Mouse (Mus musculus): ENCODE measurements at regions not wholly inside any gene's neighbourhood (a gene's known extent, or its start where the extent isn't known, plus 50 kb on each side); places are given as distances from the start of the nearest gene placed in this dataset.

DNA sequence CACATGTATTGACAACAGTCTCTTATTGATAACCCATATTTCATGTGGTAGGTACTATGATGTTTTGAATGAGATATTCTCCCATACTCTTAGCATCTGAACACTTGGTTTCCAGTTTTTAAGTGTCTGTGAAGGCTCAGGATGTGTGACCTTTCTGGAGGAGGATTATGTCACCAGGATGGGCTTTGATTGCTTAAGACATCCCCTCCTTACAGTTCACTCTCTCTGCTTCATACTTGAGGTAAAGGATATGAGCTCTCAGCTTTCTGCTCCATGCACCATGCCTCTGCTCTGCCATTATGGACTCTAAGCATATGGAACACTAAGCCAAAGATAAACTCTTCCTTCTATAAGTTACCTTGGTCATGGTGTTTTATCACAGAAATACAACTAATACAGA lies 263.8 kb upstream of the Cpeb2 start:
- no peaks in the 10 kb centered on the region for H3K4me1 ChIP-seq (ENCODE audit: control insufficient read depth, insufficient read depth, low read length)

DNA sequence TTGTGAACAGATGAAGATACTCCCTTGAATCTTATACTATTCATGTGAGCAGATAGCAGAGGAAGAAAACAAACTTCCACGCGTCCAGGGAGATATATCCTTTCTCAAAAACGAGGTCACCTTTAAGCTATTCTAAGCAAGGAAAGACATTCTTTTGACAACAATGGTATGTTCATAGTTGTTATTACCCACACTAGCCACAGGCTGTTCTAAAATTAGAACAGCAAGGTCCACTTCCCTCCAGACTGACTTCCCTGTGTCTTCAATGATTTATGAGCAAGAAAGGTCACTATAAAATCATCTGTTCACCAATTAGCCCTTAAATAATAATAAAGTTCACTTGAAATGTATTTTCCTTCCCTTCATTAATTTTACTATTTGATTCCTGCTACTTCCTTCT lies 263.3 kb upstream of the Cpeb2 start:
- WGBS: 6% methylated on average over 3 of the region's 3 CpGs
- no peaks in the 10 kb centered on the region for H3K79me2 ChIP-seq (replicated peaks; ENCODE audit: control insufficient read depth, insufficient read depth, low read length)
- TF ChIP-seq EP300 (IDR thresholded peaks at IDR 0.05; ENCODE audit: insufficient read depth, low read depth, low read length) (no peak), CTCF (IDR thresholded peaks at IDR 0.05) (0 out of 2 replicates have a peak, but pooled peaks have one; percentile 22)
- no peak overlapping the region for H3K9ac ChIP-seq (ENCODE audit: low read depth, low read length)
- H3K27ac ChIP-seq: no peak overlapping the region
- intact Hi-C loops (cut with DNase I): loop anchor here (10.0 kb wide), 1 partner anchor 265 kb away; the partner anchor contains the start of gene Cpeb2
- H3K4me1 ChIP-seq (ENCODE audit: control insufficient read depth, insufficient read depth, low read length): no peaks in the 10 kb centered on the region
- H3K4me3 ChIP-seq: no peak overlapping the region
- no peak for DNase-seq
- H3K27me3 ChIP-seq (ENCODE audit: control insufficient read depth, insufficient read depth, low read length): no peaks in the 10 kb centered on the region
- H3K36me3 ChIP-seq (ENCODE audit: control insufficient read depth, insufficient read depth, low read length): no peaks in the 10 kb centered on the region; the same call in 1 of the 2 replicates

More for the DNA sequence above, 263.8 kb upstream of the Cpeb2 start:
- Histone ChIP-seq H3K27ac (no peak overlapping the region), H3K27me3 (ENCODE audit: control insufficient read depth, insufficient read depth, low read length) (no peaks in the 10 kb centered on the region), H3K36me3 (ENCODE audit: control insufficient read depth, insufficient read depth, low read length) (no peaks in the 10 kb centered on the region; the same call in 1 of the 2 replicates), H3K9ac (ENCODE audit: low read depth, low read length) (no peak overlapping the region), H3K4me3 (no peak overlapping the region), H3K79me2 (replicated peaks; ENCODE audit: control insufficient read depth, insufficient read depth, low read length) (no peaks in the 10 kb centered on the region)
- DNase-seq: no peak
- TF ChIP-seq EP300 (IDR thresholded peaks at IDR 0.05; ENCODE audit: insufficient read depth, low read depth, low read length) (no peak), POLR2A (IDR thresholded peaks at IDR 0.05; ENCODE audit: insufficient read depth, low read depth, low read length) (no peak), CTCF (IDR thresholded peaks at IDR 0.05) (no peak)
- intact Hi-C loops (cut with DNase I): no loop called here

DNA sequence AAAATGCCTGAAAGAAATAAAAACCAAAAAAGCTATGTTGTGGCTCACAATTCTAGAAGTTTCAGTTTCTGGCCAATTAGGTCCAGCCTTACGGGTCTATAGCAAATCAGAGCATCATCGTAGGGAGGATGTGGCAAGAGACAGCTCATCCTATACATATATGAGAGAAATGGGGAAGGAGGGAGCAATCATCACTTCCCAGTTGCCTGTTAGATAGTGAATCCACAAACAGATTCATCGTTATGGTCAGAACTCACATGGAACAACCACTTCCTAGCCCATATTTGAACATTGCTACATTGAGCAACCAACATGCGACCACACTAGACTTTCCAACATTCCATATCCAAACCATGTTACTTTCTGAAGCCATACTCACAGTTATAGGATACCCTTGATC lies 255.9 kb upstream of the Cpeb2 start:
- Histone ChIP-seq H3K4me3 (no peak overlapping the region), H3K79me2 (replicated peaks; ENCODE audit: control insufficient read depth, insufficient read depth, low read length) (no peaks in the 10 kb centered on the region), H3K4me1 (ENCODE audit: control insufficient read depth, insufficient read depth, low read length) (no peaks in the 10 kb centered on the region), H3K27me3 (ENCODE audit: control insufficient read depth, insufficient read depth, low read length) (no peaks in the 10 kb centered on the region), H3K9ac (ENCODE audit: low read depth, low read length) (no peak overlapping the region), H3K36me3 (ENCODE audit: control insufficient read depth, insufficient read depth, low read length) (no peaks in the 10 kb centered on the region), H3K27ac (no peak overlapping the region)
- TF ChIP-seq POLR2A (IDR thresholded peaks at IDR 0.05; ENCODE audit: insufficient read depth, low read depth, low read length) (no peak), CTCF (IDR thresholded peaks at IDR 0.05) (no peak), EP300 (IDR thresholded peaks at IDR 0.05; ENCODE audit: insufficient read depth, low read depth, low read length) (no peak)
- intact Hi-C loops (cut with DNase I): loop anchor here (10.0 kb wide), 1 partner anchor 258 kb away; the partner anchor contains the start of gene Cpeb2
- DNase-seq: no peak
- WGBS: 84% methylated on average over 4 of the region's 4 CpGs

DNA sequence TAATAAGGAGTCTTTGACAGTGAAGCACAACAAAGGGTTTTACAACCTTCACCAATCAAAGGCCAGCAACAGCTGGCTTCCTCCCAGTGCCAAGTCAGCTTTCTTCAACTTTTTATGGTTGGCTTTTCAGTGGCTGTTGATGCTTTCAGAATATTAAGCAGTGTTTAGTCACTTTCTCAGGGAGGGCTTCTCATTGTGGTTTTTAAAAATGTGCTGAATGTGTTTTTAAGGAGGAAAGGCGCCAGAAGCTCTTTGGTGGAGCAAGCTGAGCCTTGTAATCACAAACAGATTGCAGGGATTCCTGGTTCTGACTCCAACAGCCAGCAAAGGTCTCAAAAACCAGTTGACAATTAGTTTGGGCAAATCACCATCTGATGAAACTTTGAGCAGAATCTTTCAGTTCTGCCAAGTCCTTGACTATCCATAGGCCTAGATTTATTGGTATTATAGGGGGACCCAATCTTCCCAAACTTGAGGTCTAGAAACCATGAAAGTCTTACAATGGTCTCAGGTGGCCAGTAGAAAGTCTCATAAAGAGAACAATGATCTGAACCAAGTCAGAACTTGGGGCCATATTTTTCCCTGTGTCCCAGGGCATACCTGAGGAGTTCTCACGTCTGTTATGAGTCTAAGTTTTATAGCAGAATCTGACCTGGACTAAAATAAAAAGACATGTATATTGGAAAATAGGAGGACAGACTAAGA lies 251.9 kb upstream of the Cpeb2 start:
- no peaks in the 10 kb centered on the region for H3K4me1 ChIP-seq (ENCODE audit: control insufficient read depth, insufficient read depth, low read length)
- no peak overlapping the region for H3K9ac ChIP-seq (ENCODE audit: low read depth, low read length)
- TF ChIP-seq CTCF (IDR thresholded peaks at IDR 0.05) (no peak), EP300 (IDR thresholded peaks at IDR 0.05; ENCODE audit: insufficient read depth, low read depth, low read length) (no peak)
- no peak for DNase-seq
- no peak overlapping the region for H3K4me3 ChIP-seq
- no peaks in the 10 kb centered on the region for H3K36me3 ChIP-seq (ENCODE audit: control insufficient read depth, insufficient read depth, low read length)
- intact Hi-C loops (cut with DNase I): no loop called here
- no peak overlapping the region for H3K27ac ChIP-seq
- no peaks in the 10 kb centered on the region for H3K27me3 ChIP-seq (ENCODE audit: control insufficient read depth, insufficient read depth, low read length)
- H3K79me2 ChIP-seq (replicated peaks; ENCODE audit: control insufficient read depth, insufficient read depth, low read length): no peaks in the 10 kb centered on the region
- WGBS: 65% methylated on average over 2 of the region's 2 CpGs

DNA sequence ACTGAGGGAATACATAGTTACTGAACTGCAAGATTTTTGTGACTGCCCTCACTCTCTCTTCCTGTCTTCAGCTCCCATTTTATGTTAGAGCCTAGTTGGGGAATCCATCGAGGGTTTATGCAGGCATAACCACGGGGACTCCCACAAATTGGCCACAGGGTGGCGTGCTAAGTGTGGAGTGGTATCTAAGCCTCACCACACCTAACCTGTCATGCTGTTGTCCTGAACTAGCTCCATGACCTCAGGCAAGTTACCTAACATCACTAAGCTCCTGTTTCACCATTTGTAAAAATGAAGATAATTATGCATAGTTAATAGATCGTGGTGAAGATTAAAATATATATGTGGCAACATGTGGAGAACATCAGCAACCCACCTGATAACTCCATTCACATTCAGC lies 246.8 kb upstream of the Cpeb2 start:
- no peak for DNase-seq
- Histone ChIP-seq H3K79me2 (replicated peaks; ENCODE audit: control insufficient read depth, insufficient read depth, low read length) (no peaks in the 10 kb centered on the region), H3K4me1 (ENCODE audit: control insufficient read depth, insufficient read depth, low read length) (no peaks in the 10 kb centered on the region), H3K27me3 (ENCODE audit: control insufficient read depth, insufficient read depth, low read length) (no peaks in the 10 kb centered on the region), H3K4me3 (no peak overlapping the region), H3K9ac (ENCODE audit: low read depth, low read length) (no peak overlapping the region), H3K36me3 (ENCODE audit: control insufficient read depth, insufficient read depth, low read length) (no peaks in the 10 kb centered on the region), H3K27ac (no peak overlapping the region)
- TF ChIP-seq EP300 (IDR thresholded peaks at IDR 0.05; ENCODE audit: insufficient read depth, low read depth, low read length) (no peak), POLR2A (IDR thresholded peaks at IDR 0.05; ENCODE audit: insufficient read depth, low read depth, low read length) (no peak), CTCF (IDR thresholded peaks at IDR 0.05) (peak; percentile 38)
- intact Hi-C loops (cut with DNase I): no loop called here
- WGBS: 66% methylated on average over 4 of the region's 4 CpGs

DNA sequence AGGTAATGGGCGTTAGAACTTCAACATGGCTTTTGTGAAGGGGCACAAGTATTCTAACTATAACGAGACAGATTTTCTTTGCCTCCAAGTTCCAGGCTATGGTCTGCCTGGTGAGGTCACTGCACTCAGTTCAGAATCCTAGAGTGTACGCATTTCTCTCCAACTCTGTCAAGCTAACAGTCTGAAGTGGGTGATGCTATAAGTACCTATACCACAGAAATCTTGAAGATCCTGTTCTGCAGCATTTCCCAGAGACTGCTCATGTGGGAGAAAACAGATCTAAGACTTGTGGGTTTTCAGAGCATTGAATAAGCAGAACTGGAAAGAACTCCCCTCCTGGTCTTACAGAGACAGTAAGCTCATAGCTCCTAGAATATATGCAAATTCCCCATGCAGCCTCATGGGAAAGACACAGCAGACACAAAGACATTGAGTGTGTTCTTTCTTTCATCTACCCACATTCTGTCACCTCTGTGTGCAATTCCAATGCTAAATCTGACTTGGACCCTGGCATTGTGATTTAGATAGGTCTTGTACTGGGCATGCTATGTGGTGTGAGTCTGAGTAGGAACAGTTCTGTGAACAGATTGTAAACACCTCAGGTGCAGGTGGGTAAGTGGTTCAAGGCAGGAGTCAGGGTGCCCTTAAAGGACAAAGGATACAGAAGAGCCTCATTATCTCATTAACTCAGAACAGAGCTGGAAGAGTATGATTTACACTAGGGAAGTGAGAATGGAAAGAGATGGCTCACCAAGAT lies 245.1 kb upstream of the Cpeb2 start:
- H3K4me3 ChIP-seq: no peak overlapping the region
- no peak overlapping the region for H3K27ac ChIP-seq
- 83% methylated on average over 3 of the region's 3 CpGs for WGBS
- no peaks in the 10 kb centered on the region for H3K79me2 ChIP-seq (replicated peaks; ENCODE audit: control insufficient read depth, insufficient read depth, low read length)
- no peaks in the 10 kb centered on the region for H3K27me3 ChIP-seq (ENCODE audit: control insufficient read depth, insufficient read depth, low read length)
- no peaks in the 10 kb centered on the region for H3K4me1 ChIP-seq (ENCODE audit: control insufficient read depth, insufficient read depth, low read length)
- TF ChIP-seq EP300 (IDR thresholded peaks at IDR 0.05; ENCODE audit: insufficient read depth, low read depth, low read length): no peak
- no peak for TF ChIP-seq CTCF (IDR thresholded peaks at IDR 0.05)
- no peak for TF ChIP-seq POLR2A (IDR thresholded peaks at IDR 0.05; ENCODE audit: insufficient read depth, low read depth, low read length)
- no peak for DNase-seq
- intact Hi-C loops (cut with DNase I): no loop called here
- H3K36me3 ChIP-seq (ENCODE audit: control insufficient read depth, insufficient read depth, low read length): no peaks in the 10 kb centered on the region
- H3K9ac ChIP-seq (ENCODE audit: low read depth, low read length): no peak overlapping the region
